Mouse (Mus musculus) stomach, embryonic 16.5 days (tissue): ENCODE results near the gene Khdrbs2. TPM values are rescaled to one million over a fixed set of nuclear protein-coding genes. Genes with fewer than 3 reads are reported as not detected.
A peak's percentile ranks its signal among the peaks of the same experiment; 100 is the strongest.

Experiments
- ATAC-seq: fragments of 200-750 bp; cut with Nextera tagmentation; 2 replicates; pipeline ENCODE4 v1.8.0; 2017; ENCODE audit warnings: moderate number of reproducible peaks, moderate TSS enrichment; ENCODE audit not compliant: insufficient read depth, low FRiP score
- H3K27ac ChIP-seq: fragments of 300-500 bp; sonication (generic); 2 replicates; pipeline ENCODE4 v1.5.1; 2014; ENCODE audit warnings: low read length
- H3K27me3 ChIP-seq: fragments of 300-500 bp; sonication (generic); 2 replicates; pipeline ENCODE4 v1.6.1; 2014; ENCODE audit warnings: low read length, control low read depth, mixed read lengths; ENCODE audit not compliant: control insufficient read depth, insufficient read depth
- H3K36me3 ChIP-seq: fragments of 300-500 bp; sonication (generic); 2 replicates; pipeline ENCODE4 v1.6.1; 2014; ENCODE audit warnings: low read length; ENCODE audit not compliant: control insufficient read depth, insufficient read depth
- H3K4me1 ChIP-seq: fragments of 300-500 bp; sonication (generic); 2 replicates; pipeline ENCODE4 v1.6.1; 2014; ENCODE audit warnings: low read length, control low read depth, mixed read lengths; ENCODE audit not compliant: control insufficient read depth, insufficient read depth
- H3K4me2 ChIP-seq: fragments of 300-500 bp; sonication (generic); 2 replicates; pipeline ENCODE4 v1.6.1; 2014; ENCODE audit warnings: low read depth, low read length, mixed read lengths
- H3K4me3 ChIP-seq: fragments of 300-500 bp; sonication (generic); replicated peaks from 2 replicates; pipeline ENCODE4 v1.5.1; 2014; ENCODE audit warnings: mild to moderate bottlenecking, low read length
- H3K9ac ChIP-seq: fragments of 300-500 bp; sonication (generic); 2 replicates; pipeline ENCODE4 v1.6.1; 2014; ENCODE audit warnings: low read length
- H3K9me3 ChIP-seq: fragments of 300-500 bp; sonication (generic); replicated peaks from 2 replicates; pipeline ENCODE4 v1.6.1; 2016; ENCODE audit warnings: low read length, control low read depth; ENCODE audit not compliant: control insufficient read depth
- WGBS: fragments of 180-500 bp; shearing (Covaris S2); extraction: QIAGEN DNeasy Blood & Tissue Kit; methylation state at CpG from one replicate; pipeline ENCODE4 v1.1.7; 2014; 5-methylcytosine and 5-hydroxymethylcytosine counted together
- polyA plus RNA-seq: library from polyadenylated mRNA; unstranded; fragments of >200 nt; fragmentation: Nextera tagmentation; extraction: Ambion mirVana; gene quantifications from 2 replicates; pipeline ENCODE4 v1.2.1, GENCODE M21; 2015

Khdrbs2 gene
- polyA plus RNA-seq, 1 experiment from 2014 or later: 3.7 TPM

- no peak overlapping the region for H3K9ac ChIP-seq
- H3K27ac ChIP-seq: no peak overlapping the region
- H3K4me2 ChIP-seq: no peak overlapping the region
- 13% methylated on average over 1 of the region's 1 CpGs for WGBS
- peak; percentile 84 for ATAC-seq
- no peaks in the 10 kb centered on the region for H3K27me3 ChIP-seq
- H3K36me3 ChIP-seq: no peaks in the 10 kb centered on the region
- H3K4me1 ChIP-seq: peaks cover 4% of the 10 kb centered on the region
- H3K4me3 ChIP-seq: no peak overlapping the region
- H3K9me3 ChIP-seq: no peaks in the 10 kb centered on the region
Observed at GRCm38 (mm10) chr1:32429493-32429892, 257.0 kb downstream of the Khdrbs2 start.

GRCm38 (mm10) chr1:32430516-32430915 lies 258.0 kb downstream of the Khdrbs2 start:
- ATAC-seq: no peak
- Histone ChIP-seq H3K9ac (no peak overlapping the region), H3K27me3 (no peaks in the 10 kb centered on the region), H3K4me1 (peaks cover 4% of the 10 kb centered on the region), H3K27ac (no peak overlapping the region), H3K36me3 (no peaks in the 10 kb centered on the region), H3K4me2 (no peak overlapping the region), H3K4me3 (no peak overlapping the region), H3K9me3 (no peaks in the 10 kb centered on the region)
- 86% methylated on average over 3 of the region's 3 CpGs for WGBS

GRCm38 (mm10) chr1:32433118-32433517 lies 260.6 kb downstream of the Khdrbs2 start:
- Histone ChIP-seq H3K27me3 (no peaks in the 10 kb centered on the region), H3K27ac (no peak overlapping the region), H3K36me3 (no peaks in the 10 kb centered on the region), H3K4me1 (peaks cover 4% of the 10 kb centered on the region), H3K4me3 (no peak overlapping the region), H3K9me3 (no peaks in the 10 kb centered on the region), H3K9ac (no peak overlapping the region), H3K4me2 (no peak overlapping the region)
- no peak for ATAC-seq
- WGBS: 83% methylated on average over 2 of the region's 2 CpGs

GRCm38 (mm10) chr1:32443927-32444326 lies 271.4 kb downstream of the Khdrbs2 start:
- ATAC-seq: no peak
- Histone ChIP-seq H3K27me3 (no peaks in the 10 kb centered on the region), H3K36me3 (no peaks in the 10 kb centered on the region), H3K9me3 (no peaks in the 10 kb centered on the region), H3K4me1 (no peaks in the 10 kb centered on the region), H3K27ac (no peak overlapping the region), H3K4me2 (no peak overlapping the region), H3K4me3 (no peak overlapping the region), H3K9ac (no peak overlapping the region)
- 81% methylated on average over 5 of the region's 5 CpGs for WGBS

- Histone ChIP-seq H3K4me1 (no peaks in the 10 kb centered on the region), H3K4me2 (no peak overlapping the region)
- WGBS: 58% methylated on average over 6 of the region's 6 CpGs
Observed at GRCm38 (mm10) chr1:32463103-32463516, 290.6 kb downstream of the Khdrbs2 start.

GRCm38 (mm10) chr1:32471022-32471421 lies 298.5 kb downstream of the Khdrbs2 start:
- no peak overlapping the region for H3K4me3 ChIP-seq
- no peaks in the 10 kb centered on the region for H3K4me1 ChIP-seq
- H3K4me2 ChIP-seq: no peak overlapping the region
- no peaks in the 10 kb centered on the region for H3K9me3 ChIP-seq
- no peak for ATAC-seq
- no peaks in the 10 kb centered on the region for H3K36me3 ChIP-seq
- no peak overlapping the region for H3K27ac ChIP-seq
- H3K27me3 ChIP-seq: no peaks in the 10 kb centered on the region
- 65% methylated on average over 2 of the region's 2 CpGs for WGBS
- H3K9ac ChIP-seq: no peak overlapping the region

More at GRCm38 (mm10) chr1:32463103-32463516, 290.6 kb downstream of the Khdrbs2 start:
- no peak for ATAC-seq
- no peak overlapping the region for H3K4me3 ChIP-seq
- no peaks in the 10 kb centered on the region for H3K9me3 ChIP-seq
- no peak overlapping the region for H3K9ac ChIP-seq
- H3K36me3 ChIP-seq: no peaks in the 10 kb centered on the region
- no peak overlapping the region for H3K27ac ChIP-seq
- H3K27me3 ChIP-seq: no peaks in the 10 kb centered on the region

GRCm38 (mm10) chr1:32471502-32472214 lies 299.1 kb downstream of the Khdrbs2 start:
- no peak for ATAC-seq
- no peaks in the 10 kb centered on the region for H3K9me3 ChIP-seq
- H3K4me3 ChIP-seq: no peak overlapping the region
- no peak overlapping the region for H3K9ac ChIP-seq
- H3K27ac ChIP-seq: no peak overlapping the region
- no peaks in the 10 kb centered on the region for H3K4me1 ChIP-seq
- no peak overlapping the region for H3K4me2 ChIP-seq
- no peaks in the 10 kb centered on the region for H3K27me3 ChIP-seq
- 84% methylated on average over 11 of the region's 11 CpGs for WGBS
- H3K36me3 ChIP-seq: no peaks in the 10 kb centered on the region

- no peak for ATAC-seq
- H3K36me3 ChIP-seq: no peaks in the 10 kb centered on the region
- no peak overlapping the region for H3K9ac ChIP-seq
- no peak overlapping the region for H3K4me2 ChIP-seq
- H3K27ac ChIP-seq: no peak overlapping the region
- no peaks in the 10 kb centered on the region for H3K4me1 ChIP-seq
- H3K27me3 ChIP-seq: no peaks in the 10 kb centered on the region
- no peak overlapping the region for H3K4me3 ChIP-seq
- no peaks in the 10 kb centered on the region for H3K9me3 ChIP-seq
- WGBS: 69% methylated on average over 2 of the region's 2 CpGs
Observed at GRCm38 (mm10) chr1:32487944-32488343, 315.4 kb downstream of the Khdrbs2 start.

- ATAC-seq: no peak
- H3K27ac ChIP-seq: no peak overlapping the region
- no peaks in the 10 kb centered on the region for H3K9me3 ChIP-seq
- no peaks in the 10 kb centered on the region for H3K4me1 ChIP-seq
- H3K36me3 ChIP-seq: no peaks in the 10 kb centered on the region
- no peak overlapping the region for H3K9ac ChIP-seq
- H3K27me3 ChIP-seq: no peaks in the 10 kb centered on the region
- H3K4me3 ChIP-seq: no peak overlapping the region
- no peak overlapping the region for H3K4me2 ChIP-seq
- 91% methylated on average over 6 of the region's 6 CpGs for WGBS
Observed at GRCm38 (mm10) chr1:32503381-32503780, 330.9 kb downstream of the Khdrbs2 start.
